Mouse (Mus musculus) liver, embryonic 14.5 days (tissue): ENCODE measurements at regions not wholly inside any gene's neighbourhood (a gene's known extent, or its start where the extent isn't known, plus 50 kb on each side); places are given as distances from the start of the nearest gene placed in this dataset.

Source experiments
- CTCF ChIP-seq: IDR thresholded peaks from 2 replicates; pipeline ENCODE4 v1.5.1; 2016; ENCODE audit warnings: antibody characterized with exemption, low read depth, control low read depth
- EP300 ChIP-seq: IDR thresholded peaks from 2 replicates; pipeline ENCODE4 v1.6.1; 2016; ENCODE audit warnings: antibody characterized with exemption, low read depth

GRCm38 (mm10) chr3:155680200-155680599, 587.0 kb downstream of the Lrriq3 start:
- no peak for TF ChIP-seq CTCF
- no peak for TF ChIP-seq EP300
